Mouse (Mus musculus) erythroblast, embryonic 14.5 days (primary cell): ENCODE results near the gene Mpzl3. TPM values are rescaled to one million over a fixed set of nuclear protein-coding genes. Genes with fewer than 3 reads are reported as not detected.
A peak's percentile ranks its signal among the peaks of the same experiment; 100 is the strongest.

Experiments used
- H3K27me3 ChIP-seq: 2 replicates; pipeline ENCODE4 v1.6.1; 2012; ENCODE audit warnings: inconsistent platforms; ENCODE audit not compliant: control insufficient read depth
- H3K36me3 ChIP-seq: 2 replicates; pipeline ENCODE4 v1.6.1; 2012; ENCODE audit warnings: mild to moderate bottlenecking, inconsistent platforms; ENCODE audit not compliant: control insufficient read depth
- H3K4me1 ChIP-seq: 2 replicates; pipeline ENCODE4 v1.6.1; 2012; ENCODE audit warnings: inconsistent platforms; ENCODE audit not compliant: control insufficient read depth
- H3K4me3 ChIP-seq: replicated peaks from 2 replicates; pipeline ENCODE3; 2012; ENCODE audit warnings: moderate library complexity, mild to moderate bottlenecking, inconsistent platforms
- H3K9me3 ChIP-seq: 2 replicates; pipeline ENCODE4 v1.6.1; 2012; ENCODE audit warnings: low read length, inconsistent platforms, mixed read lengths; ENCODE audit not compliant: control insufficient read depth
- GATA1 ChIP-seq: IDR thresholded peaks from 2 replicates; pipeline ENCODE4 v1.6.1; 2012; ENCODE audit warnings: low read length, inconsistent platforms, mixed read lengths
- TAL1 ChIP-seq: IDR thresholded peaks from 3 replicates; pipeline ENCODE4 v1.6.1; 2012; ENCODE audit warnings: low read length, inconsistent platforms, mixed read lengths
- polyA plus RNA-seq: library from polyadenylated mRNA; stranded (reverse); fragments of >175 nt; gene quantifications from 2 replicates; pipeline ENCODE4 v1.2.3, GENCODE M21; 2012

Mpzl3 gene
- polyA plus RNA-seq, 1 experiment: not detected

GRCm38 (mm10) chr9:45040066-45040845 is 14.7 kb upstream of the Mpzl3 start:
- TF ChIP-seq TAL1 (no peak), GATA1 (no peak)
- Histone ChIP-seq H3K36me3 (no peaks in the 10 kb centered on the region; the same call in 1 of the 2 replicates), H3K4me1 (no peaks in the 10 kb centered on the region), H3K4me3 (peak overlapping the region; percentile 3), H3K9me3 (no peaks in the 10 kb centered on the region), H3K27me3 (peaks cover 50% of the 10 kb centered on the region)

DNA sequence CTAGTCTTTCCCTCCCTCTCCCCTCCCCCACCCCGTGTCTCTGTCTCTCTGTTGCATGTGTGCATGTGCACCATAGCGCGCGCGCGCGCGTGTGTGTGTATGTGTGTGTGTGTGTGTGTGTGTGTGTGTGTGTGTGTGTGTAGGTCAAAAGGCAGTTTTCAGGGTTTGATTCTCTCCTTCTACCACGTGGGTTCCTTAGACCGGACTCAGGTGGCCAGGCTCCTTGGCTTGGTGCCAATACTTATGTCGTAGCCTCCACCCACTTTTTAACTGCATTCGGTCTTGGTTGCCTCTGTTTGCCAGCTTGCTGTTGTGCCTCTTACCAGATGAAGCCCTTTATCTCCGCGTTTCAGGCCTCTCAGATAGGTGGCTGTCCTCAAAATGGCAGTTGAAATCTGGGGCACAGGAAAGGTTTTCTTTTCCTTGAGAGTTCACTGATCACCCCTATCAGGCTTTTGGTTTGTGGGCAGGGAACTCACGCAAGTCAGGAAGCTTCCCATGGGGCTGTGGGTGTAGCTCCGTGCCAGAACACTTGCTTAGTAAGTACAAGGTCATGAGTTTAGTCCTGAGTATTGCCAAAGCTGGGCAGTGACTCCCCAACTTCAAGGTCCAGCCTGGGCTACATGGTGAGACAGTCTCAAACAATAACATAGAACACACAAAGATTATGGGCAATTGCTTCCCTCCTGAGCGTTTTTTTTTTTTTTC is 13.7 kb upstream of the Mpzl3 start:
- peaks cover 50% of the 10 kb centered on the region for H3K27me3 ChIP-seq
- no peak overlapping the region for H3K4me3 ChIP-seq
- no peaks in the 10 kb centered on the region for H3K9me3 ChIP-seq
- TF ChIP-seq GATA1: no peak
- no peak for TF ChIP-seq TAL1
- H3K36me3 ChIP-seq: no peaks in the 10 kb centered on the region; the same call in 1 of the 2 replicates
- H3K4me1 ChIP-seq: no peaks in the 10 kb centered on the region

DNA sequence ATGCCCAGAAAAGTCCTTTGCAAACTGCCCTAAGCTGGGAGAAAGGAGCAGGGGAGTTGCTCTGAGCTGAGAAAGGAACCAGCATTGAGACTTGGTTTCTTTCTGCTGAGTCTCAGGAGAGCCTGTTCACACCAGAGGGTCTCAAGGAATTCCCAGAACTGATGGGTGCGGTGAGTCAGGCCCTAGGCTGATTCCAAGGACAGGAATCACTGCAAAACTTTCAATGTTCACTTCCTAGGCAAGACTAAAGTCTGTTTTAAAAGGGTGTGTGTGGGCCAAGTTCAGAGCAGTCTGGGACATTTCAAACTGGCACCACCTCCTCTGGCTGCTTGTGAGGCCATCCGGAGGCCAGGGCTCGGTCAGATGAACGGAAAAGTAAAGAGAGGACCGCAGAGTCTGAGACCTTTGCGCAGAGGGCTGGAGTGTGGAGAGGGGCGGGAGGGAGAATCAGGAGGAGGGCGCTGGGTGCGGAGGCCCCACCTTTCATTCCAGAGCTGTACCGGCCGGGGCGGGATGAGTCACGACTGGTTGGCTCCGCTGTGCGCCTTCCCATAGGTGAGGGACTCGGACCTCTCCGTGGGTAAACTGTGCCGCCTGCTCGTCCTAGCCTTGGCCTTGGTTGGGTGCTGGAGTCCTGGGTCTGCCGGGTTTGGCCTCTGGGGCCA is 12.8 kb upstream of the Mpzl3 start:
- Histone ChIP-seq H3K27me3 (peaks cover 50% of the 10 kb centered on the region), H3K4me1 (no peaks in the 10 kb centered on the region), H3K4me3 (peak overlapping the region; percentile 45), H3K9me3 (no peaks in the 10 kb centered on the region), H3K36me3 (no peaks in the 10 kb centered on the region; the same call in 1 of the 2 replicates)
- TF ChIP-seq TAL1 (no peak), GATA1 (no peak)

GRCm38 (mm10) chr9:45042947-45043346 is 12.0 kb upstream of the Mpzl3 start:
- H3K9me3 ChIP-seq: no peaks in the 10 kb centered on the region
- no peak for TF ChIP-seq GATA1
- TF ChIP-seq TAL1: no peak
- H3K4me1 ChIP-seq: no peaks in the 10 kb centered on the region
- H3K4me3 ChIP-seq: peak overlapping the region; percentile 45
- peaks cover 50% of the 10 kb centered on the region for H3K27me3 ChIP-seq
- H3K36me3 ChIP-seq: no peaks in the 10 kb centered on the region; the same call in 1 of the 2 replicates

DNA sequence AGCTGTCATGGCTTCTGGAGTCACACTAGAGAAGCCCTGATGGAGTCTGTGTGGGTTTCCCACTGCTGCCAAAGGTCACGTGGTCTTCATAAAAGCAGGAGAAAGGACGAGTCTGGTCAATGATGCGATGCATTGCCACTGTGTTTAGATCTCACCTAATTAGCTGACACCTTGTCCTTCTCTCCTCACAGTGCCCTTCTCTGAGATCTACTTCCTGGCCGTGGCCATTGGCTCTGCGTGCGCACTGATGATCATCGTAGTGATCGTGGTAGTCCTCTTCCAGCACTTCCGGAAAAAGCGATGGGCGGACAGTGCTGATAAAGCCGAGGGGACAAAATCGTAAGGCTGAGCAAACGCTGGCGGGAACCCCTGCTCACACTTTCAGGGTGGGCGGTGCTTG is 8.0 kb upstream of the Mpzl3 start:
- no peaks in the 10 kb centered on the region for H3K9me3 ChIP-seq
- TF ChIP-seq GATA1: no peak
- TF ChIP-seq TAL1: no peak
- no peaks in the 10 kb centered on the region for H3K4me1 ChIP-seq
- H3K27me3 ChIP-seq: peaks cover 22% of the 10 kb centered on the region
- no peaks in the 10 kb centered on the region; the same call in 1 of the 2 replicates for H3K36me3 ChIP-seq
- no peak overlapping the region for H3K4me3 ChIP-seq

DNA sequence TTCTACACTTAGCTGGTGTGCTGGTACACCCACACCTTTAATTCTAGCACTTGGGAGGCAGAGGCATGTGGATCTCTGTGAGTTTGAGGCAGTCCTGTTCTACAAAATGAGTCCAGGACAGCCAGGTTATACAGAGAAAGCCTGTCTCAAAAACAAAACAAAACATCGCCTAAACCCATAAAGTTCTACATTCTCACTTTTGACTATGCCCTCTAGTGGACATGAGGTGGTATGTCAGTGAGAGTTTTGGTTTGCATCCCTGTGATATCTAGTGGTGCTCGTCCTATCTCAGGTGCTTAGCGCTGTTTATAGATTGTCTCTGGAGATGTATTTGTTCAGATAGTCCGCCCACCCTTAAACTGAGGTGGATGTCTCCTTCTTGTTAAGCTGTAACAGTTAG is 6.5 kb upstream of the Mpzl3 start:
- Histone ChIP-seq H3K27me3 (peaks cover 11% of the 10 kb centered on the region), H3K4me3 (no peak overlapping the region), H3K36me3 (no peaks in the 10 kb centered on the region; the same call in 1 of the 2 replicates), H3K4me1 (no peaks in the 10 kb centered on the region), H3K9me3 (no peaks in the 10 kb centered on the region)
- TF ChIP-seq GATA1 (no peak), TAL1 (no peak)

DNA sequence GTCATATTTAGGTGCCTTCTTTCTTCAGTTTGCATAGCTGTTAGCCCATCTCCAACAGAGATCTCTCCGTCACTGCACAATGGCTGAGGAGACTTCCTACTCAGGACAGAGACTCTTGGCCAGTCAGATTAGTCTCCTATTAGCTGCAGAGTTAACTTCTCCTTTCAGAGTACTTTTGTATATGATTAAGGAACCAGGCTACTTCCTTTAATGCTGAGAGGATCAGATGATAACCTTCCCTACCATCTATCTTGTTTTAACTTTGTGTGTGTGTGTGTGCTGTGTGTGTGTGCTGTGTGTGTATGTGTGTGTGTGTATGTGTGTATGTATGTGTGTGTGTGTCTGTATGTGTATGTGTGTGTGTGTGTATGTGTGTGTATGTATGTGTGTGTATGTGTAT is 5.3 kb upstream of the Mpzl3 start:
- H3K9me3 ChIP-seq: no peaks in the 10 kb centered on the region

GRCm38 (mm10) chr9:45050301-45050700 is 4.7 kb upstream of the Mpzl3 start:
- no peak overlapping the region for H3K4me3 ChIP-seq
- peaks cover 20% of the 10 kb centered on the region for H3K27me3 ChIP-seq
- H3K36me3 ChIP-seq: no peaks in the 10 kb centered on the region; the same call in 1 of the 2 replicates
- H3K4me1 ChIP-seq: peaks cover 4% of the 10 kb centered on the region
- TF ChIP-seq TAL1: no peak
- no peaks in the 10 kb centered on the region; the same call in 1 of the 2 replicates for H3K9me3 ChIP-seq

More for the DNA sequence above, 5.3 kb upstream of the Mpzl3 start:
- no peak overlapping the region for H3K4me3 ChIP-seq
- no peak for TF ChIP-seq GATA1
- TF ChIP-seq TAL1: no peak
- H3K27me3 ChIP-seq: peaks cover 14% of the 10 kb centered on the region
- H3K36me3 ChIP-seq: no peaks in the 10 kb centered on the region; the same call in 1 of the 2 replicates
- H3K4me1 ChIP-seq: no peaks in the 10 kb centered on the region; the same call in 1 of the 2 replicates
